Mouse (Mus musculus) heart, embryonic 13.5 days (tissue): ENCODE measurements at regions not wholly inside any gene's neighbourhood (a gene's known extent, or its start where the extent isn't known, plus 50 kb on each side); places are given as distances from the start of the nearest gene placed in this dataset.

Source experiments
- ATAC-seq: fragments of 200-750 bp; cut with Nextera tagmentation; 2 replicates; pipeline ENCODE4 v1.8.0; 2017; ENCODE audit warnings: moderate TSS enrichment; ENCODE audit not compliant: insufficient number of reproducible peaks, low FRiP score, low TSS enrichment; ENCODE audit errors: extremely low read depth
- H3K27ac ChIP-seq: fragments of 300-500 bp; sonication (generic); replicated peaks from 2 replicates; pipeline ENCODE4 v1.5.1; 2015; ENCODE audit warnings: moderate library complexity, mild to moderate bottlenecking, inconsistent platforms
- H3K27me3 ChIP-seq: fragments of 300-500 bp; sonication (generic); replicated peaks from 2 replicates; pipeline ENCODE4 v1.6.1; 2015; ENCODE audit warnings: mild to moderate bottlenecking, inconsistent platforms
- H3K36me3 ChIP-seq: fragments of 300-500 bp; sonication (generic); 2 replicates; pipeline ENCODE4 v1.6.1; 2015; ENCODE audit warnings: mild to moderate bottlenecking, inconsistent platforms
- H3K4me1 ChIP-seq: fragments of 300-500 bp; sonication (generic); 2 replicates; pipeline ENCODE4 v1.6.1; 2015; ENCODE audit warnings: inconsistent platforms
- H3K4me2 ChIP-seq: fragments of 300-500 bp; sonication (generic); 2 replicates; pipeline ENCODE4 v1.6.1; 2015; ENCODE audit warnings: inconsistent platforms, mild to moderate bottlenecking, moderate library complexity
- H3K4me3 ChIP-seq: fragments of 300-500 bp; sonication (generic); 2 replicates; pipeline ENCODE4 v1.5.1; 2015; ENCODE audit warnings: moderate library complexity, mild to moderate bottlenecking, inconsistent platforms
- H3K9ac ChIP-seq: fragments of 300-500 bp; sonication (generic); 2 replicates; pipeline ENCODE4 v1.6.1; 2015; ENCODE audit warnings: inconsistent platforms, mild to moderate bottlenecking, moderate library complexity
- H3K9me3 ChIP-seq: fragments of 300-500 bp; sonication (generic); 2 replicates; pipeline ENCODE4 v1.6.1; 2016; ENCODE audit warnings: inconsistent platforms
- WGBS: fragments of 180-500 bp; shearing (Covaris S2); methylation state at CpG from one replicate; pipeline ENCODE4 v1.1.7; 2015; ENCODE audit warnings: mixed read lengths; 5-methylcytosine and 5-hydroxymethylcytosine counted together

GRCm38 (mm10) chr11:88778326-88778725 lies 60.0 kb upstream of the Msi2 start:
- Histone ChIP-seq H3K4me1 (peaks cover 17% of the 10 kb centered on the region), H3K9ac (no peak overlapping the region), H3K4me2 (no peak overlapping the region), H3K27ac (no peak overlapping the region), H3K27me3 (no peaks in the 10 kb centered on the region), H3K36me3 (no peaks in the 10 kb centered on the region), H3K4me3 (no peak overlapping the region), H3K9me3 (no peaks in the 10 kb centered on the region)
- no peak for ATAC-seq
- WGBS: 80% methylated on average over 6 of the region's 6 CpGs

GRCm38 (mm10) chr11:88774401-88774931 lies 56.2 kb upstream of the Msi2 start:
- H3K9me3 ChIP-seq: no peaks in the 10 kb centered on the region
- H3K4me3 ChIP-seq: no peak overlapping the region
- no peaks in the 10 kb centered on the region for H3K36me3 ChIP-seq
- 69% methylated on average over 4 of the region's 4 CpGs for WGBS
- ATAC-seq: no peak
- H3K4me1 ChIP-seq: peaks cover 34% of the 10 kb centered on the region
- H3K9ac ChIP-seq: no peak overlapping the region
- H3K27me3 ChIP-seq: no peaks in the 10 kb centered on the region
- no peak overlapping the region for H3K4me2 ChIP-seq
- peak overlapping the region; percentile 73 for H3K27ac ChIP-seq

GRCm38 (mm10) chr11:88773961-88774360 lies 55.6 kb upstream of the Msi2 start:
- H3K36me3 ChIP-seq: no peaks in the 10 kb centered on the region
- ATAC-seq: no peak
- H3K4me1 ChIP-seq: peaks cover 34% of the 10 kb centered on the region
- H3K9ac ChIP-seq: no peak overlapping the region
- WGBS: 17% methylated on average over 6 of the region's 6 CpGs
- peak overlapping the region; percentile 73 for H3K27ac ChIP-seq
- H3K9me3 ChIP-seq: no peaks in the 10 kb centered on the region
- no peak overlapping the region for H3K4me2 ChIP-seq
- no peak overlapping the region for H3K4me3 ChIP-seq
- H3K27me3 ChIP-seq: no peaks in the 10 kb centered on the region

- Histone ChIP-seq H3K27ac (no peak overlapping the region), H3K4me3 (no peak overlapping the region), H3K4me1 (peaks cover 41% of the 10 kb centered on the region), H3K9me3 (no peaks in the 10 kb centered on the region), H3K36me3 (no peaks in the 10 kb centered on the region), H3K9ac (no peak overlapping the region), H3K27me3 (no peaks in the 10 kb centered on the region), H3K4me2 (no peak overlapping the region)
- no peak for ATAC-seq
- WGBS: 81% methylated on average over 7 of the region's 7 CpGs
These were observed 52.1 kb upstream of the Msi2 start for GRCm38 (mm10) chr11:88770405-88770804.
